8 mouse cellular contexts compared by ENCODE assay signal in the genomic region with DNA sequence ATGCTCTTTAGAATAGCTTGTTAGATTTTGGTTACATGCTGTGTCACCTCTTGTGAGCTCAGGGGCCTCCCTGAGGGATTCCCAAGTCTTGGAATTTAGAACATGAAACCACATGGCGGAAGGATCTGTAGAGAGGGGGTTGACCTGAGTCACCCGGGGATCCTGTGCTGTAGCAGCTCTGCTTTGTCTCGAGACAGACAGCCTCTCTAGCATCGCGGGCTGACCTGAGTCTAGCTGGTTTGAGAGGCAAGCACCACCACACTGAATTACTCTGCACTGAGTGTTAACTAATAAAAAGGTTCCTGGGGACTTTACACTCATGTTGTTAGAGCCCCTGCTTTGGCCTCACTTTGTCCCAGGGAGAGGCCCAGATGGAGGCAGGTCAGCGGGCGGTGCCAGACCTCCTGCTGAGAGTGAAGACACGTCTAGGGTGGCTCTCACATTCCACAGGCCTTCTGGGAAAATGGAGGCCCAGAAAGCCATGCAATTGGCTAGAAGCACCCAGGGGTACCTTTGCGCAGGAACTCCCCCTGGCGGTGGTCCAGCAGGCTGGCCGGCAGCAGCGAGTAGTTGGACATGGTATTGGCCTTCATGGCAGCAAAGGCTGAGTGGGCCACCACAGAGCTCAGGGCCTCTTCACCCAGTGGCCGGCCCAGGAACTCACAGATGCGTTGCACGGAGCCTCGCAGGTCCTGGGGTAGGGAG. TPM values are rescaled to one million over a fixed set of nuclear protein-coding genes. Genes with fewer than 3 reads are reported as not detected.
A peak's percentile ranks its signal among the peaks of the same experiment; 100 is the strongest.
DNase-seq lines count a peak whose midpoint lies in the region; ATAC-seq and TF ChIP-seq lines count a peak whose summit lies in the region.

No protein-coding gene starts in this region.

- 13% methylated on average over 16 of the region's 16 CpGs for WGBS in intestine, embryonic 15.5 days
- 29% methylated on average over 16 of the region's 16 CpGs for WGBS in liver, postnatal 0 days (ENCODE audit: insufficient replicate concordance)

- no peak overlapping the region for H3K4me3 ChIP-seq in left cerebral cortex, adult 2 months
- no peak overlapping the region for H3K4me3 ChIP-seq in intestine, embryonic 15.5 days (replicated peaks)
- no peak overlapping the region for H3K4me3 ChIP-seq in liver, postnatal 0 days (ENCODE audit: low read depth, low read length)

- peak; percentile 74 for ATAC-seq in intestine, embryonic 15.5 days
- ATAC-seq in liver, postnatal 0 days: peak; percentile 61

- DNase-seq in left cerebral cortex, adult 2 months (ENCODE audit: extremely low spot score in 1 of 2, low spot score in 2 of 2): no peak
- no peak for DNase-seq in left cerebral cortex, adult 8-10 months (ENCODE audit: low spot score in 2 of 2)
- DNase-seq in adrenal gland, postnatal 14 days: peak; percentile 86
- peak; percentile 73 for DNase-seq in liver, postnatal 0 days
- DNase-seq in splenic B cell, adult 2 months (ENCODE audit: low read depth, low spot score): peak; percentile 49
- DNase-seq in gastrocnemius, postnatal 4 days (ENCODE audit: low spot score in 2 of 2): no peak
- no peak for DNase-seq in layer of hippocampus, postnatal 10 days (ENCODE audit: low spot score in 2 of 2)

- H3K9me3 ChIP-seq in intestine, embryonic 15.5 days: no peaks in the 10 kb centered on the region
- H3K9me3 ChIP-seq in liver, postnatal 0 days (ENCODE audit: low read length): no peaks in the 10 kb centered on the region

- TF ChIP-seq EP300 in liver, postnatal 0 days (IDR thresholded peaks at IDR 0.05; ENCODE audit: low read depth): no peak

- 0 out of 2 replicates have a peak overlapping the region, but pooled peaks have one; percentile 8 for H3K9ac ChIP-seq in intestine, embryonic 15.5 days
- H3K9ac ChIP-seq in liver, postnatal 0 days (replicated peaks): no peak overlapping the region

- peak; percentile 33 for TF ChIP-seq CTCF in left cerebral cortex, adult 2 months (IDR thresholded peaks at IDR 0.05)
- peak; percentile 73 for TF ChIP-seq CTCF in liver, postnatal 0 days (IDR thresholded peaks at IDR 0.05; ENCODE audit: low read depth)

- no peaks in the 10 kb centered on the region; the same call in 1 of the 2 replicates for H3K27me3 ChIP-seq in intestine, embryonic 15.5 days (replicated peaks)
- no peaks in the 10 kb centered on the region for H3K27me3 ChIP-seq in liver, postnatal 0 days (ENCODE audit: insufficient read depth, low read length)
- H3K27me3 ChIP-seq in splenic B cell, adult 2 months (ENCODE audit: control insufficient read depth, insufficient read depth, low read length, poor library complexity, severe bottlenecking): no peaks in the 10 kb centered on the region

- peak overlapping the region; percentile 24 for H3K4me2 ChIP-seq in intestine, embryonic 15.5 days (replicated peaks)
- H3K4me2 ChIP-seq in liver, postnatal 0 days (ENCODE audit: low read depth, low read length): no peak overlapping the region

- peaks cover 34% of the 10 kb centered on the region for H3K4me1 ChIP-seq in intestine, embryonic 15.5 days (replicated peaks)
- peaks cover 5% of the 10 kb centered on the region; the same call in 1 of the 2 replicates for H3K4me1 ChIP-seq in liver, postnatal 0 days (ENCODE audit: insufficient read depth)

- intact Hi-C loops in left cerebral cortex, adult 2 months (cut with DNase I): no loop called here

- peaks cover 11% of the 10 kb centered on the region; the same call in 1 of the 2 replicates for H3K36me3 ChIP-seq in intestine, embryonic 15.5 days
- no peaks in the 10 kb centered on the region for H3K36me3 ChIP-seq in liver, postnatal 0 days (replicated peaks; ENCODE audit: insufficient read depth, low read length)
- H3K36me3 ChIP-seq in splenic B cell, adult 2 months (ENCODE audit: control insufficient read depth, insufficient read depth, low read length, poor library complexity, severe bottlenecking): no peaks in the 10 kb centered on the region

- no peak overlapping the region for H3K27ac ChIP-seq in left cerebral cortex, adult 2 months
- peak overlapping the region; percentile 83 for H3K27ac ChIP-seq in intestine, embryonic 15.5 days
- H3K27ac ChIP-seq in liver, postnatal 0 days (ENCODE audit: low read depth): no peak overlapping the region

RNA-seq across cellular contexts. Expression of gene Spaca4, which starts 5.3 kb away (rescaled TPM):
- total RNA-seq in left cerebral cortex, adult 2 months (2021): not detected
- not detected for total RNA-seq in left cerebral cortex, adult 8-10 months (2022)
- not detected in 2 replicates for total RNA-seq in adrenal gland, postnatal 14 days (2021)
- 0.49 and 0.74 TPM in 2 replicates for polyA plus RNA-seq in intestine, embryonic 15.5 days (2015; fragmentation: Nextera tagmentation; extraction: Ambion mirVana)
- polyA plus RNA-seq in liver, postnatal 0 days (2015; fragmentation: Nextera tagmentation; extraction: Ambion mirVana): not detected in 2 replicates
- total RNA-seq in gastrocnemius, postnatal 4 days (2021): not detected
- total RNA-seq in layer of hippocampus, postnatal 10 days (2021): not detected

RNA-seq across cellular contexts. Expression of gene Fam83e, which starts 9.9 kb away (rescaled TPM):
- under 1 TPM; 0.37 to 0.41 TPM for total RNA-seq in left cerebral cortex, adult 2 months (2021)
- under 1 TPM in 1 of 4 experiments, not detected in 3; 0.14 TPM for total RNA-seq in left cerebral cortex, adult 8-10 months (2022)
- 0.45 and 0.74 TPM in 2 replicates for total RNA-seq in adrenal gland, postnatal 14 days (2021)
- polyA plus RNA-seq in intestine, embryonic 15.5 days (2015; fragmentation: Nextera tagmentation; extraction: Ambion mirVana): 19.7 and 22.4 TPM in 2 replicates
- polyA plus RNA-seq in liver, postnatal 0 days (2015; fragmentation: Nextera tagmentation; extraction: Ambion mirVana): 0.13 TPM in 1 of 2 replicates, not detected in the other
- under 1 TPM; 0.34 to 0.52 TPM for total RNA-seq in gastrocnemius, postnatal 4 days (2021)
- total RNA-seq in layer of hippocampus, postnatal 10 days (2021): under 1 TPM; 0.34 to 0.51 TPM

RNA-seq across cellular contexts. Expression of gene Sphk2, which starts 13.1 kb away (rescaled TPM):
- 10 to 100 TPM; 30.8 to 34.4 TPM for total RNA-seq in left cerebral cortex, adult 2 months (2021)
- 10 to 100 TPM; 24.9 to 27.4 (median 25.3) TPM for total RNA-seq in left cerebral cortex, adult 8-10 months (2022)
- total RNA-seq in adrenal gland, postnatal 14 days (2021): 32.3 and 34.4 TPM in 2 replicates
- polyA plus RNA-seq in intestine, embryonic 15.5 days (2015; fragmentation: Nextera tagmentation; extraction: Ambion mirVana): 38.1 and 41.6 TPM in 2 replicates
- 15.5 and 17.3 TPM in 2 replicates for polyA plus RNA-seq in liver, postnatal 0 days (2015; fragmentation: Nextera tagmentation; extraction: Ambion mirVana)
- 10 to 100 TPM; 17.4 to 17.9 TPM for total RNA-seq in gastrocnemius, postnatal 4 days (2021)
- total RNA-seq in layer of hippocampus, postnatal 10 days (2021): 10 to 100 TPM; 27.3 to 27.7 TPM

RNA-seq across cellular contexts. Expression of gene Rpl18, which starts 15.6 kb away (rescaled TPM):
- 100 to 1,000 TPM; 318 to 325 TPM for total RNA-seq in left cerebral cortex, adult 2 months (2021)
- total RNA-seq in left cerebral cortex, adult 8-10 months (2022): 100 to 1,000 TPM; 340 to 384 (median 357) TPM
- 927 and 1,052 TPM in 2 replicates for total RNA-seq in adrenal gland, postnatal 14 days (2021)
- 1,110 and 1,134 TPM in 2 replicates for polyA plus RNA-seq in intestine, embryonic 15.5 days (2015; fragmentation: Nextera tagmentation; extraction: Ambion mirVana)
- polyA plus RNA-seq in liver, postnatal 0 days (2015; fragmentation: Nextera tagmentation; extraction: Ambion mirVana): 494 and 510 TPM in 2 replicates
- total RNA-seq in gastrocnemius, postnatal 4 days (2021): 1,000 to 10,000 TPM in 1 of 2 experiments, 100 to 1,000 TPM in 1; 1,000 to 1,132 TPM
- total RNA-seq in layer of hippocampus, postnatal 10 days (2021): 100 to 1,000 TPM; 497 to 584 TPM

RNA-seq across cellular contexts. Expression of gene Dbp, which starts 26.0 kb away (rescaled TPM):
- total RNA-seq in left cerebral cortex, adult 2 months (2021): 100 to 1,000 TPM in 1 of 2 experiments, 10 to 100 TPM in 1; 60.3 to 104 TPM
- total RNA-seq in left cerebral cortex, adult 8-10 months (2022): 100 to 1,000 TPM; 164 to 236 (median 186) TPM
- total RNA-seq in adrenal gland, postnatal 14 days (2021): 31.2 and 46.3 TPM in 2 replicates
- 3.1 and 3.4 TPM in 2 replicates for polyA plus RNA-seq in intestine, embryonic 15.5 days (2015; fragmentation: Nextera tagmentation; extraction: Ambion mirVana)
- 3.6 and 5.2 TPM in 2 replicates for polyA plus RNA-seq in liver, postnatal 0 days (2015; fragmentation: Nextera tagmentation; extraction: Ambion mirVana)
- 10 to 100 TPM; 22.1 to 26.9 TPM for total RNA-seq in gastrocnemius, postnatal 4 days (2021)
- total RNA-seq in layer of hippocampus, postnatal 10 days (2021): 10 to 100 TPM; 37.1 to 43.4 TPM

Comparison
In these comparisons a context has a peak if more than half of its experiments do, and no peak if none do; other contexts are left out.
1. DNase-seq: peak in adrenal gland, postnatal 14 days (single experiment), liver, postnatal 0 days (single experiment) and splenic B cell, adult 2 months (single experiment); none in left cerebral cortex, adult 2 months (0 of 2), left cerebral cortex, adult 8-10 months (0 of 2), gastrocnemius, postnatal 4 days (0 of 2) and layer of hippocampus, postnatal 10 days (0 of 2).